Mouse (Mus musculus): Measurements from ENCODE around the gene Igsf11.

DNA sequence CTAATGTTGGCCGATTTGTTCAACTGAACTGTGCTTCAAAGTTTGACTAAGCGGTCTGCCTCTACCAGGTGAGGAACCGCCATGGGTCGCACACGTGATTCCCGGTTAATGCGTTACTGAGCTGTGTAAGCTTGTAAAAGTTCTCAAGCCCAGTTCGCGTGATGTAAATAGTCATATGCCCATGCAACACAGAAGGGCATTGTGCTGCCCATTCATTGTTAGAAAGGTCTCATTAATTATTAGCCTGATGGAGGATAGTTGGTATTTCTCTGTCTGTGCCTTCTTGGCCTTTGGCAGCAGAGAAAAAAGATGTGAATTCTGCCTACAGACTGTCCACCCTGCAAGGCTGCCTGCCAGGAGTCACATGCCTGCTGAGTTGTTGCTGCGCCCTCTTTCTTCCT is 53.1 kb downstream of the Igsf11 start:
- TF ChIP-seq MYOD1 (IDR thresholded peaks at IDR 0.05; ENCODE audit: control insufficient read depth in 1 of 3, insufficient read length in 2 of 3, low read depth in 2 of 3), result no peak
- no peak for TF ChIP-seq POLR2A (IDR thresholded peaks at IDR 0.05; ENCODE audit: insufficient read length, low read depth)
- no peak for TF ChIP-seq POLR2AphosphoS2 (IDR thresholded peaks at IDR 0.05; ENCODE audit: insufficient read length, low read depth)
- no peak for TF ChIP-seq CEBPB (IDR thresholded peaks at IDR 0.05; ENCODE audit: insufficient read depth, poor library complexity, severe bottlenecking)
